8 mouse cellular contexts compared by ENCODE assay signal in the genomic region with DNA sequence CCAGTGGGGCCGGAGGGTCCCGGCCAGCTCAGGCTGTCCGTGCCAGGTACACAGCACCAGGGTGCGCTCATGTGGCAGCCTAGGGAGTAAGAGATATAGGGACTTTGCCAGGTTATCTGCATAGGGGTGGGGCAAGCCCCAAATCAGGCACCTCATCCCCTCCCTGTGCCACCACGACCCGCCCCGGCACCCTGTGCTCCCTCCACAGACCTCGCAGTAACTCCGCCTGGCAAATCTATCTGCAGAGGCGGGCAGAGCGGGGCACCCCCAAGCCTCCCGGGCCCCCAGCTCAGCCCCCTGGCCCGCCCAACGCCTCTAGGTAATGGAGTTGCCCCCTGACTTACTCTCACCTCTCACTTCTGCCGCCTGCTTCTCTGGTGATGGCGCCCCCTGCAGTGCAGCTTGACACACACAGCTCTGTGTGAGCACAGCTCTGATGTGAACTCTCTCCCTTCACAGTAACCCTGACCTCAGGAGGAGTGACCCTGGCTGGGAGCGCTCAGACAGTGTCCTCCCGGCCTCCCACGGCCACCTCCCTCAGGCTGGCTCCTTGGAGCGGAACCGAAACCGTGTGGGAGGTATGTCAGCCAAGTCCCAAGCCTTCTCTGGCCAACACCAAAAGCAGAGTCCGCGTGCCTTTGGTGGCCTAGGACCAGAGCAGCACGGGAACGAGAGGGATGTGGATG. TPM values are rescaled to one million over a fixed set of nuclear protein-coding genes. Genes with fewer than 3 reads are reported as not detected.
A peak's percentile ranks its signal among the peaks of the same experiment; 100 is the strongest.
DNase-seq lines count a peak whose midpoint lies in the region; ATAC-seq and TF ChIP-seq lines count a peak whose summit lies in the region.
"Had no signal": no experiment of that assay in that cellular context is flagged by ENCODE, and none has a peak within 500 bp of the region (broad histone marks: within the 10 kb centered on the region; RNA-seq: fewer than 3 reads in every experiment).

No protein-coding gene starts in this region.

- 72% methylated on average over 26 of the region's 26 CpGs for WGBS in kidney, postnatal 0 days
- WGBS in midbrain, embryonic 13.5 days = 89% methylated on average over 24 of the region's 26 CpGs

- peak; percentile 77 for ATAC-seq in kidney, postnatal 0 days (replicated peaks; ENCODE audit: low FRiP score, low read depth)
- ATAC-seq in midbrain, embryonic 13.5 days = no peak

- no peak overlapping the region for H3K4me2 ChIP-seq in kidney, postnatal 0 days (ENCODE audit: low read length)
- no peak overlapping the region for H3K4me2 ChIP-seq in midbrain, embryonic 13.5 days (replicated peaks)

- no peak overlapping the region for H3K9ac ChIP-seq in kidney, postnatal 0 days (ENCODE audit: low read depth, low read length)
- no peak overlapping the region for H3K9ac ChIP-seq in midbrain, embryonic 13.5 days (replicated peaks)

- H3K27ac ChIP-seq in layer of hippocampus, adult 2 months = no peak overlapping the region
- H3K27ac ChIP-seq in kidney, postnatal 0 days = 0 out of 2 replicates have a peak overlapping the region, but pooled peaks have one; percentile 19
- no peak overlapping the region for H3K27ac ChIP-seq in midbrain, embryonic 13.5 days

- H3K4me1 ChIP-seq in kidney, postnatal 0 days (replicated peaks; ENCODE audit: insufficient read depth, low read length) = no peaks in the 10 kb centered on the region
- no peaks in the 10 kb centered on the region for H3K4me1 ChIP-seq in midbrain, embryonic 13.5 days (replicated peaks)

- no peaks in the 10 kb centered on the region for H3K9me3 ChIP-seq in kidney, postnatal 0 days (replicated peaks; ENCODE audit: low read length)
- no peaks in the 10 kb centered on the region for H3K9me3 ChIP-seq in midbrain, embryonic 13.5 days

- peak; percentile 66 for TF ChIP-seq CTCF in layer of hippocampus, adult 2 months (conservative IDR thresholded peaks at IDR 0.05)
- TF ChIP-seq CTCF in kidney, postnatal 0 days (IDR thresholded peaks at IDR 0.05; ENCODE audit: low read depth) = peak; percentile 62

- H3K4me3 ChIP-seq in layer of hippocampus, adult 2 months = no peak overlapping the region
- no peak overlapping the region for H3K4me3 ChIP-seq in kidney, postnatal 0 days (replicated peaks; ENCODE audit: low read depth, low read length)
- H3K4me3 ChIP-seq in midbrain, embryonic 13.5 days (replicated peaks) = no peak overlapping the region

- no peak for DNase-seq in layer of hippocampus, adult 2 months (ENCODE audit: low spot score in 2 of 2)
- no peak for DNase-seq in layer of hippocampus, postnatal 10 days (ENCODE audit: low spot score in 2 of 2)
- peak; percentile 83 for DNase-seq in ZHBTc4 (ENCODE audit: low read depth, low spot score)
- DNase-seq in kidney, postnatal 0 days (ENCODE audit: low spot score) = peak; percentile 75
- peak; percentile 34 for DNase-seq in splenic B cell, adult 2 months (ENCODE audit: low read depth, low spot score)
- DNase-seq in frontal cortex, postnatal 14 days (ENCODE audit: low spot score in 2 of 2) = no peak

- H3K36me3 ChIP-seq in kidney, postnatal 0 days (ENCODE audit: insufficient read depth, low read length) = peaks cover 79% of the 10 kb centered on the region
- H3K36me3 ChIP-seq in splenic B cell, adult 2 months (ENCODE audit: control insufficient read depth, insufficient read depth, low read length, poor library complexity, severe bottlenecking) = peaks cover 1% of the 10 kb centered on the region; the same call in 1 of the 2 replicates
- peaks cover 99% of the 10 kb centered on the region for H3K36me3 ChIP-seq in midbrain, embryonic 13.5 days

- no peaks in the 10 kb centered on the region for H3K27me3 ChIP-seq in kidney, postnatal 0 days (ENCODE audit: insufficient read depth, low read length)
- H3K27me3 ChIP-seq in splenic B cell, adult 2 months (ENCODE audit: control insufficient read depth, insufficient read depth, low read length, poor library complexity, severe bottlenecking) = no peaks in the 10 kb centered on the region
- H3K27me3 ChIP-seq in midbrain, embryonic 13.5 days = no peaks in the 10 kb centered on the region

RNA-seq across cellular contexts. Expression of a gene that starts 7.1 kb away (rescaled TPM):
- total RNA-seq in layer of hippocampus, adult 2 months (2021) = under 1 TPM; 0.47 to 0.72 TPM
- 1 to 10 TPM in 1 of 2 experiments, not detected in 1; 1.1 TPM for total RNA-seq in layer of hippocampus, postnatal 10 days (2021)
- polyA plus RNA-seq in kidney, postnatal 0 days (2015; fragmentation: Nextera tagmentation; extraction: Ambion mirVana) = not detected in 2 replicates
- polyA plus RNA-seq in midbrain, embryonic 13.5 days (2015; fragmentation: Nextera tagmentation; extraction: Ambion mirVana) = not detected in 2 replicates
- polyA plus RNA-seq: limb, embryonic 14.5 days had no signal

RNA-seq across cellular contexts. Expression of a gene that starts 10.5 kb away (rescaled TPM):
- total RNA-seq in layer of hippocampus, adult 2 months (2021) = not detected
- total RNA-seq in layer of hippocampus, postnatal 10 days (2021) = under 1 TPM in 1 of 2 experiments, not detected in 1; 0.94 TPM
- polyA plus RNA-seq in kidney, postnatal 0 days (2015; fragmentation: Nextera tagmentation; extraction: Ambion mirVana) = 0.25 and 0.29 TPM in 2 replicates
- not detected in 2 replicates for polyA plus RNA-seq in midbrain, embryonic 13.5 days (2015; fragmentation: Nextera tagmentation; extraction: Ambion mirVana)

RNA-seq across cellular contexts. Expression of a gene that starts 30.4 kb away (rescaled TPM):
- total RNA-seq in layer of hippocampus, adult 2 months (2021) = not detected
- not detected for total RNA-seq in layer of hippocampus, postnatal 10 days (2021)
- 0.16 and 0.19 TPM in 2 replicates for polyA plus RNA-seq in kidney, postnatal 0 days (2015; fragmentation: Nextera tagmentation; extraction: Ambion mirVana)
- 0.17 and 0.26 TPM in 2 replicates for polyA plus RNA-seq in midbrain, embryonic 13.5 days (2015; fragmentation: Nextera tagmentation; extraction: Ambion mirVana)

RNA-seq across cellular contexts. Expression of a gene that starts 38.5 kb away (rescaled TPM):
- 10 to 100 TPM; 88.8 to 99.4 TPM for total RNA-seq in layer of hippocampus, adult 2 months (2021)
- total RNA-seq in layer of hippocampus, postnatal 10 days (2021) = 10 to 100 TPM; 60.3 to 61.5 TPM
- 109 and 113 TPM in 2 replicates for polyA plus RNA-seq in kidney, postnatal 0 days (2015; fragmentation: Nextera tagmentation; extraction: Ambion mirVana)
- 111 and 113 TPM in 2 replicates for polyA plus RNA-seq in midbrain, embryonic 13.5 days (2015; fragmentation: Nextera tagmentation; extraction: Ambion mirVana)

RNA-seq across cellular contexts. Expression of a gene that starts 38.8 kb away (rescaled TPM):
- total RNA-seq in layer of hippocampus, adult 2 months (2021) = 100 to 1,000 TPM; 115 to 123 TPM
- total RNA-seq in layer of hippocampus, postnatal 10 days (2021) = 100 to 1,000 TPM; 117 to 125 TPM
- 227 and 239 TPM in 2 replicates for polyA plus RNA-seq in kidney, postnatal 0 days (2015; fragmentation: Nextera tagmentation; extraction: Ambion mirVana)
- polyA plus RNA-seq in midbrain, embryonic 13.5 days (2015; fragmentation: Nextera tagmentation; extraction: Ambion mirVana) = 169 and 170 TPM in 2 replicates

Comparison
In these comparisons a context has a peak if more than half of its experiments do, and no peak if none do; other contexts are left out.
1. DNase-seq: peak in ZHBTc4 (single experiment), kidney, postnatal 0 days (single experiment) and splenic B cell, adult 2 months (single experiment); none in layer of hippocampus, adult 2 months (0 of 2), layer of hippocampus, postnatal 10 days (0 of 2) and frontal cortex, postnatal 14 days (0 of 2).